Mouse (Mus musculus) liver, postnatal 0 days (tissue): ENCODE data around the gene Zrsr2.

Source experiments
- CTCF ChIP-seq: sonication (generic); IDR thresholded peaks from 2 replicates; pipeline ENCODE4 v1.5.1; 2016; ENCODE audit warnings: antibody characterized with exemption, low read depth
- EP300 ChIP-seq: IDR thresholded peaks from 2 replicates; pipeline ENCODE4 v1.6.1; 2016; ENCODE audit warnings: antibody characterized with exemption, low read depth, mild to moderate bottlenecking

DNA sequence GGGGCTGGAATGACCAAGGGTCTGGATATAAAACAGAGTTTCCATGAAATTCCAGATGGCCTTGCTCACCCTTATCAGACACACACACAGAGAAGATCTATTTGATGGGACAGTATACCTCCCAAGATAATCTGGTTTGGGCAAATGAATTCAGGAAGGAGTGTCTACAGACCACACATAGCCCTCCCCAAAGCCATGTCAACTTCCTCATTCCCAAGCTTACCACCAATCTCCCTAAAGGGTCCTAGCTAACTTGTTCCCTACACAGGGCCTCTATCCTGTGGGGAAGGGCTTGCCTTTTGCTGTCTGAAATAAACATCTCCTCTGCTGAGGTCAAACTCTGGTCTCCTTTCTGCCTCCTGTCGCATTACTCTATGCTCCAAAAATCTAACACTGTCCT, 22.6 kb upstream of the Zrsr2 start:
- TF ChIP-seq EP300: no peak
- TF ChIP-seq CTCF: no peak
